Mouse (Mus musculus) testis, postnatal 14 days (tissue): ENCODE measurements around the gene Ephb2.

ENCODE experiments used
- DNase-seq: peaks from one replicate; pipeline ENCODE4 v3.0.0; 2021; ENCODE audit warnings: low spot score

The Ephb2 gene

GRCm38 (mm10) chr4:136835621-136836386 is at the start of gene Ephb2:
TSS of gene Ephb2 (minus strand) at chr4:136835988.
- peak; percentile 48 for DNase-seq

- DNase-seq: no peak
These were observed 42.8 kb upstream of the Ephb2 start for GRCm38 (mm10) chr4:136878601-136879000.

GRCm38 (mm10) chr4:136878171-136878570 is 42.4 kb upstream of the Ephb2 start:
- DNase-seq: peak; percentile 47

GRCm38 (mm10) chr4:136876971-136877370 is 41.2 kb upstream of the Ephb2 start:
- DNase-seq: no peak

- DNase-seq: no peak
These were observed 39.2 kb upstream of the Ephb2 start for GRCm38 (mm10) chr4:136875012-136875411.

GRCm38 (mm10) chr4:136868371-136868770 is 32.6 kb upstream of the Ephb2 start:
- no peak for DNase-seq

- DNase-seq: no peak
These were observed 32.0 kb upstream of the Ephb2 start for GRCm38 (mm10) chr4:136867690-136868345.

GRCm38 (mm10) chr4:136865531-136865930 is 29.7 kb upstream of the Ephb2 start:
- no peak for DNase-seq

GRCm38 (mm10) chr4:136864751-136865470 is 29.1 kb upstream of the Ephb2 start:
- DNase-seq: no peak

GRCm38 (mm10) chr4:136863517-136863916 is 27.7 kb upstream of the Ephb2 start:
- DNase-seq: no peak

- no peak for DNase-seq
These were observed 26.6 kb upstream of the Ephb2 start for GRCm38 (mm10) chr4:136862411-136862810.

- no peak for DNase-seq
These were observed 26.0 kb upstream of the Ephb2 start for GRCm38 (mm10) chr4:136861806-136862205.

GRCm38 (mm10) chr4:136860022-136860421 is 24.2 kb upstream of the Ephb2 start:
- no peak for DNase-seq

- DNase-seq: no peak
These were observed 19.3 kb upstream of the Ephb2 start for GRCm38 (mm10) chr4:136855081-136855480.

GRCm38 (mm10) chr4:136852989-136853388 is 17.2 kb upstream of the Ephb2 start:
- DNase-seq: no peak

GRCm38 (mm10) chr4:136852119-136852518 is 16.3 kb upstream of the Ephb2 start:
- DNase-seq: no peak

GRCm38 (mm10) chr4:136848565-136848964 is 12.8 kb upstream of the Ephb2 start:
- no peak for DNase-seq

- DNase-seq: no peak
These were observed 11.4 kb upstream of the Ephb2 start for GRCm38 (mm10) chr4:136847166-136847565.

GRCm38 (mm10) chr4:136842802-136843201 is 7.0 kb upstream of the Ephb2 start:
- DNase-seq: no peak

GRCm38 (mm10) chr4:136842033-136842432 is 6.2 kb upstream of the Ephb2 start:
- DNase-seq: no peak

GRCm38 (mm10) chr4:136841056-136841455 is 5.3 kb upstream of the Ephb2 start:
- DNase-seq: peak; percentile 45

GRCm38 (mm10) chr4:136838462-136838861 is 2.7 kb upstream of the Ephb2 start:
- DNase-seq: no peak

- no peak for DNase-seq
These were observed 2.2 kb upstream of the Ephb2 start for GRCm38 (mm10) chr4:136838026-136838425.
